Mouse (Mus musculus) testis, adult 2 months (tissue): ENCODE results near the gene Ifi47. TPM values are rescaled to one million over a fixed set of nuclear protein-coding genes. Genes with fewer than 3 reads are reported as not detected.
A peak's percentile ranks its signal among the peaks of the same experiment; 100 is the strongest.

Experiments
- H3K27ac ChIP-seq: fragments of 200-500 bp; 2 replicates; pipeline ENCODE4 v1.5.1; 2012; ENCODE audit warnings: low read depth, low read length; ENCODE audit not compliant: control insufficient read depth, insufficient read depth
- H3K27me3 ChIP-seq: fragments of 200-500 bp; 2 replicates; pipeline ENCODE4 v1.6.1; 2012; ENCODE audit warnings: mild to moderate bottlenecking, low read length, moderate library complexity; ENCODE audit not compliant: control insufficient read depth, insufficient read depth
- H3K36me3 ChIP-seq: fragments of 200-500 bp; 2 replicates; pipeline ENCODE4 v1.6.1; 2012; ENCODE audit warnings: mild to moderate bottlenecking, low read length; ENCODE audit not compliant: control insufficient read depth, insufficient read depth
- H3K4me1 ChIP-seq: fragments of 200-500 bp; 2 replicates; pipeline ENCODE4 v1.6.1; 2012; ENCODE audit warnings: low read length; ENCODE audit not compliant: control insufficient read depth, insufficient read depth
- H3K4me3 ChIP-seq: fragments of 200-500 bp; 2 replicates; pipeline ENCODE4 v1.5.1; 2012; ENCODE audit warnings: low read depth, mild to moderate bottlenecking, low read length, moderate library complexity, mixed read lengths; ENCODE audit not compliant: control insufficient read depth
- CTCF ChIP-seq: fragments of 200-500 bp; IDR thresholded peaks from 2 replicates; pipeline ENCODE4 v1.5.1; 2012; ENCODE audit warnings: low read depth, mild to moderate bottlenecking, inconsistent platforms, low read length, moderate library complexity; ENCODE audit not compliant: control insufficient read depth, insufficient read depth, insufficient replicate concordance
- POLR2A ChIP-seq: fragments of 200-500 bp; IDR thresholded peaks from 2 replicates; pipeline ENCODE4 v1.6.1; 2012; ENCODE audit warnings: low read depth, mild to moderate bottlenecking, inconsistent platforms, low read length, moderate library complexity; ENCODE audit not compliant: control insufficient read depth
- polyA plus RNA-seq: library from polyadenylated mRNA; depleted of rRNA; stranded (reverse); fragments of >200 nt; gene quantifications from 2 replicates; pipeline ENCODE4 v1.2.3, GENCODE M21; 2012

The Ifi47 gene
- polyA plus RNA-seq, 1 experiment, result 0.42 TPM

GRCm38 (mm10) chr11:49084875-49085274 is 8.5 kb downstream of the Ifi47 start:
- TF ChIP-seq POLR2A (no peak), CTCF (no peak)
- H3K27ac ChIP-seq, result peak overlapping the region; percentile 13; the same call in 1 of the 2 replicates
- peaks cover 7% of the 10 kb centered on the region for H3K4me1 ChIP-seq
- H3K27me3 ChIP-seq, result no peaks in the 10 kb centered on the region
- H3K4me3 ChIP-seq, result no peak overlapping the region
- H3K36me3 ChIP-seq, result no peaks in the 10 kb centered on the region

- Histone ChIP-seq H3K27ac (peak overlapping the region; percentile 77), H3K36me3 (no peaks in the 10 kb centered on the region), H3K4me1 (peaks cover 7% of the 10 kb centered on the region), H3K4me3 (peak overlapping the region; percentile 24), H3K27me3 (no peaks in the 10 kb centered on the region)
- TF ChIP-seq CTCF (no peak), POLR2A (no peak)
These were observed 10.5 kb downstream of the Ifi47 start for GRCm38 (mm10) chr11:49086858-49087361.

GRCm38 (mm10) chr11:49087830-49088616 is 11.6 kb downstream of the Ifi47 start:
- Histone ChIP-seq H3K27me3 (no peaks in the 10 kb centered on the region), H3K36me3 (no peaks in the 10 kb centered on the region), H3K27ac (peak overlapping the region; percentile 17), H3K4me1 (peaks cover 7% of the 10 kb centered on the region), H3K4me3 (peak overlapping the region; percentile 17)
- TF ChIP-seq POLR2A (no peak), CTCF (no peak)

- Histone ChIP-seq H3K27me3 (no peaks in the 10 kb centered on the region), H3K4me3 (no peak overlapping the region), H3K4me1 (peaks cover 7% of the 10 kb centered on the region), H3K27ac (no peak overlapping the region), H3K36me3 (no peaks in the 10 kb centered on the region)
- no peak for TF ChIP-seq CTCF
- no peak for TF ChIP-seq POLR2A
These were observed 12.7 kb downstream of the Ifi47 start for GRCm38 (mm10) chr11:49088990-49089652.

GRCm38 (mm10) chr11:49089735-49090507 is 13.5 kb downstream of the Ifi47 start:
- H3K27me3 ChIP-seq, result no peaks in the 10 kb centered on the region
- H3K4me1 ChIP-seq, result peaks cover 7% of the 10 kb centered on the region
- no peaks in the 10 kb centered on the region for H3K36me3 ChIP-seq
- no peak for TF ChIP-seq POLR2A
- H3K27ac ChIP-seq, result no peak overlapping the region
- H3K4me3 ChIP-seq, result no peak overlapping the region

- H3K36me3 ChIP-seq, result no peaks in the 10 kb centered on the region
- no peak overlapping the region for H3K27ac ChIP-seq
- TF ChIP-seq CTCF, result no peak
- TF ChIP-seq POLR2A, result no peak
- H3K27me3 ChIP-seq, result no peaks in the 10 kb centered on the region
- H3K4me3 ChIP-seq, result no peak overlapping the region
- H3K4me1 ChIP-seq, result peaks cover 7% of the 10 kb centered on the region
These were observed 14.2 kb downstream of the Ifi47 start for GRCm38 (mm10) chr11:49090551-49090950.

GRCm38 (mm10) chr11:49091171-49091570 is 14.8 kb downstream of the Ifi47 start:
- Histone ChIP-seq H3K36me3 (no peaks in the 10 kb centered on the region), H3K27me3 (no peaks in the 10 kb centered on the region), H3K4me1 (peaks cover 7% of the 10 kb centered on the region), H3K4me3 (no peak overlapping the region), H3K27ac (no peak overlapping the region)
- no peak for TF ChIP-seq CTCF
- TF ChIP-seq POLR2A, result no peak
